Mouse (Mus musculus) ES-E14 (cell line): Measurements from ENCODE around the gene Ift74.

ENCODE experiments used
- HCFC1 ChIP-seq: IDR thresholded peaks from 2 replicates; pipeline ENCODE4 v1.6.1; 2012; ENCODE audit warnings: low read length, inconsistent platforms, borderline replicate concordance; ENCODE audit not compliant: insufficient read depth
- MAFK ChIP-seq: IDR thresholded peaks from 2 replicates; pipeline ENCODE4 v1.6.1; 2014; ENCODE audit warnings: mild to moderate bottlenecking, low read depth, low read length, inconsistent platforms; ENCODE audit not compliant: insufficient read depth
- ZNF384 ChIP-seq: IDR thresholded peaks from 2 replicates; pipeline ENCODE4 v1.6.1; 2012; ENCODE audit warnings: low read depth, low read length, inconsistent platforms

DNA sequence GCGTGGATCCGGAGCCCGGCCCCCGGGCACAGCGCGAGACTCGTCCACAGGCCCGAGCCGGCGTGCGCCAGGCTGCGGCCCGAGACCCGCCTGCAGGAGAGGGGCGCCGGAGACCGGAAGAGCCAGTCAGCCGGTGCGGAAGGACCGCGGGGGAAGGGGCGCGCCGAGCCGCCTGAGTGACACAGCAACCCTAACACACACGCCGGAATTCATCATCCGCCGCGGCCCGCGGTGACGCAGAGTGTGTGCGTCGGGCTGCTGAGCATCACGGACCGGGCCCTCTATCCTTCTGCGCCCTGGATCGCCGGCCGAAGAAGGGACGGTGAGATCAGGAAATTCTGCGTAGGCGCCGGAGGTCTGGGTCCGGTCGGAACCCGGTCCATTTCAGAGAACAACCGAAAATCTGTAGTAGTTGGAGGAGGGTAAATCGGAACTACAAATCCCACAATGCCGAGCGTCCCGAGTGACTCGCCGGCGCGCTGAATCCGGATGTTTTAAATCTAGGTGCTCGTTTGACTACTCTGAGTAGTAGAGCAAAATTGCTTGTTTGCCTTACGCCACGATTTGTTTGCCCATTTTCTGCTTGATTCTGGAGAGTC, 11.2 kb upstream of the Ift74 start, which contains the start of gene Plaa:
- peak; percentile 44; the same call in 1 of the 2 replicates for TF ChIP-seq MAFK
- TF ChIP-seq HCFC1: peak; percentile 90
- no peak for TF ChIP-seq ZNF384
